Mouse (Mus musculus) limb, embryonic 14.5 days (tissue): ENCODE data around the gene Ubtd2. TPM values are rescaled to one million over a fixed set of nuclear protein-coding genes. Genes with fewer than 3 reads are reported as not detected.

Experiments
- ATAC-seq: fragments of 200-750 bp; cut with Nextera tagmentation; 2 replicates; pipeline ENCODE4 v1.8.0; 2017; ENCODE audit warnings: low read depth, moderate number of reproducible peaks, moderate TSS enrichment; ENCODE audit not compliant: low FRiP score
- DNase-seq: peaks from one replicate; pipeline ENCODE4 v3.0.0-alpha.2; 2015; ENCODE audit warnings: low spot score
- H3K27ac ChIP-seq: fragments of 300-500 bp; sonication (generic); replicated peaks from 2 replicates; pipeline ENCODE4 v1.5.1; 2014; ENCODE audit warnings: low read depth, mild to moderate bottlenecking, low read length, moderate library complexity, mixed read lengths
- H3K27me3 ChIP-seq: fragments of 300-500 bp; sonication (generic); 2 replicates; pipeline ENCODE4 v1.6.1; 2014; ENCODE audit warnings: low read length, mixed read lengths; ENCODE audit not compliant: control insufficient read depth, insufficient read depth
- H3K36me3 ChIP-seq: fragments of 300-500 bp; sonication (generic); 2 replicates; pipeline ENCODE4 v1.6.1; 2014; ENCODE audit warnings: mild to moderate bottlenecking, low read length, moderate library complexity, mixed read lengths; ENCODE audit not compliant: control insufficient read depth, insufficient read depth
- H3K4me1 ChIP-seq: fragments of 300-500 bp; sonication (generic); 2 replicates; pipeline ENCODE4 v1.6.1; 2014; ENCODE audit warnings: antibody characterized with exemption, low read length, mixed read lengths; ENCODE audit not compliant: control insufficient read depth, insufficient read depth
- H3K4me2 ChIP-seq: fragments of 300-500 bp; sonication (generic); replicated peaks from 2 replicates; pipeline ENCODE4 v1.6.1; 2014; ENCODE audit warnings: low read depth, mild to moderate bottlenecking, low read length, moderate library complexity; ENCODE audit not compliant: severe bottlenecking
- H3K4me3 ChIP-seq: fragments of 300-500 bp; sonication (generic); replicated peaks from 2 replicates; pipeline ENCODE4 v1.5.1; 2014; ENCODE audit warnings: low read length
- H3K9ac ChIP-seq: fragments of 300-500 bp; sonication (generic); 2 replicates; pipeline ENCODE4 v1.6.1; 2014; ENCODE audit warnings: mild to moderate bottlenecking, low read depth, low read length, moderate library complexity; ENCODE audit not compliant: severe bottlenecking
- H3K9me3 ChIP-seq: fragments of 300-500 bp; sonication (generic); 2 replicates; pipeline ENCODE4 v1.6.1; 2016; ENCODE audit warnings: low read length; ENCODE audit not compliant: control insufficient read depth
- POLR2A ChIP-seq: fragments of 200-500 bp; IDR thresholded peaks from 2 replicates; pipeline ENCODE4 v1.8.0; 2012; ENCODE audit warnings: inconsistent platforms, mild to moderate bottlenecking, moderate library complexity, borderline replicate concordance; ENCODE audit not compliant: insufficient read depth, insufficient read length; ENCODE audit errors: extremely low read depth
- WGBS: fragments of 180-500 bp; shearing (Covaris S2); extraction: QIAGEN DNeasy Blood & Tissue Kit; methylation state at CpG from one replicate; pipeline ENCODE4 v1.1.7; 2014; 5-methylcytosine and 5-hydroxymethylcytosine counted together
- polyA plus RNA-seq, 2 experiments: library from polyadenylated mRNA; depleted of rRNA in 1 of 2; stranded (reverse) in 1 of 2; unstranded in 1 of 2; fragments of >200 nt; fragmentation: Nextera tagmentation in 1 of 2; extraction: Ambion mirVana in 1 of 2; gene quantifications; 2 replicates each; pipeline versions ENCODE4 v1.2.1 to v1.2.3; 2012 to 2014

The Ubtd2 gene
- polyA plus RNA-seq (2012; rRNA removed) (74.2 and 78.1 TPM in 2 replicates), polyA plus RNA-seq (2014; fragmentation: Nextera tagmentation; extraction: Ambion mirVana) (107 and 118 TPM in 2 replicates)

GRCm38 (mm10) chr11:32454800-32455506, at the start of gene Ubtd2:
Ubtd2 (plus strand) TSS chr11:32455370.
- peak within 1 kb of the TSS; percentile 95 for H3K27ac ChIP-seq
- DNase-seq (peak; percentile 96), ATAC-seq (peak; percentile 97)
- WGBS, result 1% methylated on average over 40 of the region's 86 CpGs
- peaks cover 22% of the 10 kb centered on the region for H3K4me1 ChIP-seq
- TF ChIP-seq POLR2A, result 0 out of 2 replicates have a peak, but pooled peaks have one; percentile 10
- H3K9me3 ChIP-seq, result no peaks in the 10 kb centered on the region
- H3K27me3 ChIP-seq, result no peaks in the 10 kb centered on the region
- H3K4me2 ChIP-seq, result peak within 1 kb of the TSS; percentile 68
- peak within 1 kb of the TSS; percentile 95 for H3K9ac ChIP-seq
- H3K36me3 ChIP-seq, result no peaks in the 10 kb centered on the region
- peak within 1 kb of the TSS; percentile 92 for H3K4me3 ChIP-seq

GRCm38 (mm10) chr11:32407863-32408262, 47.3 kb upstream of the Ubtd2 start:
- Histone ChIP-seq H3K9ac (no peak overlapping the region), H3K4me1 (no peaks in the 10 kb centered on the region), H3K27ac (no peak overlapping the region), H3K4me3 (no peak overlapping the region), H3K27me3 (no peaks in the 10 kb centered on the region), H3K36me3 (peaks cover 72% of the 10 kb centered on the region), H3K9me3 (no peaks in the 10 kb centered on the region), H3K4me2 (no peak overlapping the region)
- TF ChIP-seq POLR2A, result no peak
- 87% methylated on average over 2 of the region's 3 CpGs for WGBS
- no peak for DNase-seq
- ATAC-seq, result no peak

GRCm38 (mm10) chr11:32409052-32409451, 46.1 kb upstream of the Ubtd2 start:
- Histone ChIP-seq H3K36me3 (peaks cover 79% of the 10 kb centered on the region), H3K4me2 (no peak overlapping the region), H3K9me3 (no peaks in the 10 kb centered on the region), H3K4me3 (no peak overlapping the region), H3K27ac (no peak overlapping the region), H3K27me3 (no peaks in the 10 kb centered on the region), H3K4me1 (no peaks in the 10 kb centered on the region), H3K9ac (no peak overlapping the region)
- no peak for DNase-seq
- TF ChIP-seq POLR2A, result no peak
- no peak for ATAC-seq

GRCm38 (mm10) chr11:32409823-32410562, 45.2 kb upstream of the Ubtd2 start:
- TF ChIP-seq POLR2A, result no peak
- ATAC-seq (no peak), DNase-seq (no peak)
- H3K27me3 ChIP-seq, result no peaks in the 10 kb centered on the region
- no peak overlapping the region for H3K27ac ChIP-seq
- H3K4me1 ChIP-seq, result no peaks in the 10 kb centered on the region
- no peaks in the 10 kb centered on the region for H3K9me3 ChIP-seq
- H3K9ac ChIP-seq, result no peak overlapping the region
- H3K4me2 ChIP-seq, result no peak overlapping the region
- H3K36me3 ChIP-seq, result peaks cover 79% of the 10 kb centered on the region
- no peak overlapping the region for H3K4me3 ChIP-seq
- WGBS, result 83% methylated on average over 11 of the region's 11 CpGs

GRCm38 (mm10) chr11:32420001-32420400, 35.2 kb upstream of the Ubtd2 start:
- Histone ChIP-seq H3K9ac (no peak overlapping the region), H3K27me3 (no peaks in the 10 kb centered on the region), H3K9me3 (no peaks in the 10 kb centered on the region), H3K4me2 (no peak overlapping the region), H3K4me3 (no peak overlapping the region), H3K4me1 (no peaks in the 10 kb centered on the region), H3K27ac (no peak overlapping the region), H3K36me3 (peaks cover 91% of the 10 kb centered on the region)
- no peak for ATAC-seq
- TF ChIP-seq POLR2A, result no peak
- DNase-seq, result no peak
- 82% methylated on average over 5 of the region's 5 CpGs for WGBS
